Mouse (Mus musculus) testis, postnatal 14 days (tissue): ENCODE measurements around the gene Slc13a2.

Experiments used
- DNase-seq: peaks from one replicate; pipeline ENCODE4 v3.0.0; 2021; ENCODE audit warnings: low spot score

The Slc13a2 gene

DNA sequence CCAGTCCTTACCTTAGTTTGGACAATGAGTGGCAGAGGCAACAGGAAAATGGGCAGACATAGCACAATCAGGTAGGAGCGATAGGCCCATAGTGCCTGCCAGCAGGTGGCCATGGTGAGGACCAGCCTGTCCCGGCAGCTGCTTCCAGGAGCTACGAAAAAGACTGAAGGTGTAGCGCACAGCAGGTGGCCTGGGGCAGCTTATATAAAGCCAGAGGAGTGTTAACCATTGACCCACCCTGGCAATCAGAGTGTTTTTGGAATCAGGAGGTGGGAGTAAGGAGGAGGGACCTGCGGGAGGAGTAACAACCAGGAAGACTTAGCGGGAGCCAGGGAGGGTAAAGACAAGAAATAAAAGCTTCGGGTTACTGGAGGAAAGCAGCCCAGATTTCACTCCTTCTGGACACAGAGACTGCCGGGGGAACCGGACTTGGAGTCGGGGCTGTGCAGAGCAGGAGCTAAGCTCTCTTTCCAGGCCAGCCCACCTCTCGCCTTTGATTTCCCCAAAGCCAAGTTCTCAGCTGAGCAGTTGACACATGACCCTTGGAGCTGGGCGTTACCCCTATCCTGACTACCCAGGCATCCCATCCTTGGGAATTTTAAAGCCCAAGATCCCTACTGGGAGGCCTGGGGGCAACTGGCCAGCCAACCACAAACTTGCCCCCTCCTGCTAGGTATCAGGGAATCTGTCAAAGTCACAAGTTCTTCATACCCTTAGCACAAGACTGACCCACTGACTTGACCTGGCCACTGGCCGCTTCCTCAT lies at the start of gene Slc13a2:
TSS of gene Slc13a2 (minus strand) at position 163 of the 765 bp plus-strand sequence.
- DNase-seq, result no peak

- no peak for DNase-seq
These were observed 49.5 kb upstream of the Slc13a2 start for GRCm38 (mm10) chr11:78471326-78472103.

DNA sequence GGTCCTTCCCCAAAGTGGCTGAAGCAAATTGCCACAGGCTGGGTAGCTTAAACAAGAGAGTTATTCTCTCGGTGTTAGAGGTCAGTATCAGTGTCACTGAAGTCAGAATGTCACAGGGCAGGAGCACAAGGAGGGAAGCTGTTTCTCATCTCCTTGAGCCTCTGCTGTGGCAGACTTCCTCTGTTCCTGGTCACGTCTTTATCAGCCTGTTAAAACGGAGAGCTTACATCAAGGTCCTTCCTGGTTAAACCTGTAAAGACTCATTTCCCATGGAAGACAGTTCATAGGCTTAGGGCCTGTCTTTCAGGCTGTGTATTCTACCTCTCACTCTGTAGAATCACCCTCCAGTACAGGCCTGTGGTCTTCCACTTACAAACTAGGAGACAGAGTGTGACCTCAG lies 45.9 kb upstream of the Slc13a2 start:
- DNase-seq, result no peak

- no peak for DNase-seq
These were observed 45.5 kb upstream of the Slc13a2 start for GRCm38 (mm10) chr11:78467515-78467914.

GRCm38 (mm10) chr11:78466242-78466912 lies 44.4 kb upstream of the Slc13a2 start:
- DNase-seq, result no peak

DNA sequence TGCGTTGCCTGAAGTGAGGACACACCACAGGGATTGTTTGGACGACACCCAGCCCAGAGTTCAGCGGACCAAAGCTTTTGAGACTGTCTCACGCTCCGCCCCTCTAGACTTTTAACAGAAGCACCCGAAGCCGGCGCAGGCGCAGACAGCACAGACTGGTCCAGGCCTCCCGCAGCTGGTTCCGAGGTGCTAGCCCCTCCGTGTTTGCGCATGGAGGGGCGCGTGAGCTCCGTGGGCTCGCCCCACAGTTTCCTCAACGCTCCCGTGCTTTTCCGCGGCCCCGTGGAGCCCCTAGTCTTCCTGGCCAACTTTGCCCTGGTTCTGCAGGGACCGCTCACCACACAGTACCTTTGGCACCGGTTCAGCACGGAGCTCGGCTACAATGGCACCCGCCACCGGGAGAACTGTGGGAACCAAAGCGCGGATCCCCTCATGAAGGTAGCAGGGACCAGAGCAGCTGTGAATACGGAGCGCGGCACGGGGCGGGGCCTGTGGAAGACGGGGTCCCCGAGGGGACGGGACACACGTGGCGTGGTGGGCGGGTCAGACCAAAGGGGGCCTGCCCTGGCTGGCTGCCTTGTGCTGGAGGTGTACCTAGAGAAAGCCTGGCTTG lies 43.7 kb upstream of the Slc13a2 start, which contains the start of gene Slc46a1:
TSS of gene Slc46a1 (plus strand) at position 130 of the 613 bp plus-strand sequence.
- peak; percentile 89 for DNase-seq

DNA sequence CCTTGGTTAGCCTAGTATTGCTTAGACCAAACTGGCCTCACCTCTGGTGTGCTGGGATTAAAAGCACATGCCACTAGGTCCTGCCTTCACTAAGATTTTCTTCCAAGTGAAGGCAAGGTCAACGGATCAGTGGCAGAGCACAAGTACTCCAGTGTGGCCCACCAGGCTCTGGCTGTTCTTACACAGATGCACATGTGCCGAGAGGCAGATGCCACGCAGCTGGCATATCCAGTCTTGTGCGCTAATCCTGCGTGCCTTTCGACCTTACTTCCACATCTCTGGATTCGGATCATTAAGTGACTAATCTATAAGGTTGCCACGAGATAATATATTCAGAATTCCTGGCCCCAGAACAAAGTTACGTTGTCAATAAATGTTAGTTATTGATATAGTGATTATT lies 43.1 kb upstream of the Slc13a2 start:
- no peak for DNase-seq

DNA sequence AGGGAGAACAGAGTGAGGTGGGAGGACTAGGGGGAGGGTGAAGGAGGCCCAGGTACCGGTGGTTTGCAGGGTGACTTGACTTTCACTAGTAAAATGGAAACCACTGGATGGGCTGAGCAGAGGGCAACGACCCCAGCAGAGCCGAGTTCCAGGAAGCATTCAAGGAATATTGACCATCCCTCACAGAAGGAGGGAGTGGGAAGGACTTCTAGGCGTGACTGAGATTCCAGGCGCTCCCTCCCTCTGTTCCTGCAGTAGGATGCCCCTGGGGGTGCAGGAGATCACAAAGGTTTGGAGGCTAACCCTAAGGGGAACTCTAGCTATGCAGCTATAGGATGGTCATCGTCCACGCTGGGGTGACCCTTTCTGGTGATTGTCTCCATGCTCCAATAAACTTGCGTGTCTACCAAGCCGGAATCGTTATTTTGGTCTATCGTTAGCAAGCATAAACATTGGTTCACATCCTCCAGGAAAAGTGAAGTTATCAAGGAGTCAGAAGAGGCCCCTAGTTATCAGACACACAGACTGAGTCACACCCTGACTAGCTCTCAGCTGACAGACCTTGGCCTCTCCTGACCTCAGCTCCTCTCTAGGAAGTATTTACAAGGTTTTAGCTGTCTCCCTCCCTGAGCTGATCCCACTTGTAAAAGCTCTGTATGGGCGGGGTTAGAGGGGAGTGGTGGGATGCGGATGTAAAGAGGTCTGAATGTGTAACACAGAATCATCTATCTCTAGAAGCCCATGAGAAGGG lies 41.4 kb upstream of the Slc13a2 start:
- DNase-seq, result no peak

DNA sequence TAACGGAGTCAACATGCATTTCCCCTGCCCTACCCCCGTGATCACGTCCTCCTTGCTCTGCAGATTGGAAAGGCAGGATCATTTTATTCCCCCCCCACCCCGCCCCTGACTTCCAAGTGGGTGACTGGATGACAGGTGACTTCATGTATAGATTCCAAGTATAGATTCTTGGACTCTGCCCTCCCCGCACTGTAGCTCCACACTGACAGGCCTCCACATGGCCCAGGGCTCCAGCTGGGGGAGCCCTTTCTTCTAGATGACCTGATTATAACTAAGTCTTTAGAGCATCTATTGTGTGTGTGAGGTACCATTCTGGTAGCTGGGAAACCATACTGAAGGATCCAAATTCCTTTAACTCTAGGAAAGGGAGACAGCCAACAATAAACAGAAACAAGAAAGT lies 40.7 kb upstream of the Slc13a2 start:
- DNase-seq, result no peak

DNA sequence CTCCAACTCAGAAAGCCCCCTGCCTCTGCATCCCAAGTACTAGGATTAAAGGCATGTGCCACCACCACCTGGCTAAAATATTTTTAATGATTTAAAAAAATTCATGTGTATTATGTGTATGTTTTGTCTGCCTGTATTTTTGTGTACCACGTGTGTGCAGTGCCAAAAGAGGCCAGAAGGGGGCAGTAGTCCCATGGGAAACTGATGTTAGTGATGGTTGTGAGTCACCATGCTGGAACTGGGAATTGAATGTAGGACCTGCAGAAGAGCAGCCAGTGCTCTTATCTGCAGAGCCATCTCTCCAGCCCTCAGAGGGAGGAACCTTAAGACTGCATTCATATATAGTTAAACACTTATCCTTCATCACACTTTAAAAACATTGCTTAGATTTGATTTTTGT lies 39.9 kb upstream of the Slc13a2 start:
- DNase-seq, result no peak

DNA sequence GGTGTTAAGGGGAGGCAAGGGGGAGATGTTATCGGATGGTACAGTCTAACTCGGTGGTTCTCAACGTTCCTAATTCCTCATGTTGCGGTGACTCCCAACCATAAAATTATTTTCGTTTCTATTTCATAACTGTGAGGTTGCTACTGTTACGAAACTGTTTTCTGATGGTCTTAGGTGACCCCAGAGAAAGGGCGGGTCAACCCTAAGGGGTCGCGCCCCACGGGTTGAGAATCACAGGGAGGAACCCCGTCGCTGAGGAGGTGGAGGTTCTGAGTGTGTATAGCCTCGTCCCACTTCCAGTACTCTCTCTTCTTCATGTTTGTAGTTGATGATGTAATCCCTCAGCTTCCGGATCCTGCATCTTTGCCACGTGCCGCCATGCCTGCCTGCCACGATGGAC lies 36.7 kb upstream of the Slc13a2 start:
- no peak for DNase-seq

DNA sequence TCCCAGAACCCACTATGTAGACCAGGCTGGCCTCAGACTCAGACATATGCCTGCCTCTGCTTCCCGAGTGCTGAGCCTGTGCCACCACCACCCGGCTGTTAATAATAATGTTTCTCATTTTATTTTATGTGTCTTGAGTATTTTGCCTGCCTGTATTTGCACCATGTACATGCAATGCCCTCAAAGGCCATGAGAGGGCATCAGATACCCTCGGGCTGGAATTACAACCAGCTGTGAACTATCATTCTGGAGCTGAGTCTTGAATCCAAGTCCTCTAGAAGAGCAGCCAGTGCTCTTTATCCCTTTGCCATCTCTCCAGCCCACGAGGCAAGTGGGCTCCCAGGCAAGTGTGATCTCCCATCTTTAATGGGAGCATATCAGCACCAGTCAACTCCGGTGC lies 33.3 kb upstream of the Slc13a2 start:
- no peak for DNase-seq

DNA sequence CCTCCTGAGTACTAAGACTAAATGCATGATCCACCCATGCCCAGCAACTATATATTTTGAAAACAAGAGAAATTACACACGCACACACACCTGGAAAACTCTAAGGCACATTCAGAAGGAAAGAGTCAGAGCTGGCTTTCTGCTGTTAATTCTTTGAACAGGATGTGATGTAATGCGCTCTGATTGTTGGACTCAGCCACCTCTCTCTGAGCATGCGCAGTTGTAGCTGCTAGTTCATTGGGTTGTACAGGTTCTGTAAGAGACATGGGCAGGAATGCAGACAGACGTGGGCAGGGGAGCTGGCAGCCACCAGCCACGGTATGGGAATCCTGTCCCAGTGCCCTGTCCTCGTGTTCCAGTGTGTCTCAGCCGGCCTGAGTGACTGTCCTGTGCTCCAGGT lies 32.3 kb upstream of the Slc13a2 start:
- no peak for DNase-seq

GRCm38 (mm10) chr11:78453675-78454074 lies 31.7 kb upstream of the Slc13a2 start:
- no peak for DNase-seq

DNA sequence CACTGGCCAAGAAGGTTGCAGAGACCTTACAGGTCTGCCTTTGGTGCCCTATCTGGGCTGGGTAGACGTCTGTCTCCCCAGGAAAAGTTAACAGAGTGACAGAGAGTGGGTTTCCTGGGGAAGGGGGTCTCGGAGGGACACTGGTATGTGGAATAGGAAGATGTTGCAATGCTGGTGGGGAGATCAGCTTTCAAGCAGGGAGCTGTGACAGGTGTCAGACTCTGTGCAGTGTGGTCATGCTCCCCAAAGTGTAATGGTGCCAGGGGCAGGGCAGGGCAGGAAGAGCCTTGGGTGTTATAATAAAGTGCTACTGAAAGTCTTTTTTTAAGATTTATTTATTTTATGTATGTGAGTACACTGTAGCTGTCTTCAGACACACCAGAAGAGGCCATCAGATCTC lies 28.3 kb upstream of the Slc13a2 start:
- no peak for DNase-seq

GRCm38 (mm10) chr11:78448242-78448641 lies 26.2 kb upstream of the Slc13a2 start:
- DNase-seq, result no peak

DNA sequence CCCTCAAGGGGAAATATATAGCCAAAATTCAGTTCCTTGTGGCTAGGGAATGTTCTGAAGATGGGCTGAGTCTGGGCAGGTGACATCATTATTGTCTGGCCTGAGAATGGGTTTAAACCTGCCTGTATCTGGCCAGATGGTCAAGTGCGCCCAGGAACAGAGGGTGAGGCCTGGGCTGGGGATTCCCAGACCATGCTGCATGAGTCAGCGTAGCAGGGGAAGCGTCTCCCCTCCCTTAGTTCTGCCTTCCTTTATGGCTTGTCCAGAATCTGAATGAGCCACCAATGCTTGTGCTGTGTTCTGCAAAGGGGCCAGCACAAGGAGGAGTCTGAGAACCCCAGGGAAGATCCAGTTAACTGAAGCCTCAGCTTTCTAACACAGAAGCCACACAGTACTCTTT lies 25.2 kb upstream of the Slc13a2 start:
- DNase-seq, result no peak

- DNase-seq, result no peak
These were observed 21.1 kb upstream of the Slc13a2 start for GRCm38 (mm10) chr11:78443115-78443514.

DNA sequence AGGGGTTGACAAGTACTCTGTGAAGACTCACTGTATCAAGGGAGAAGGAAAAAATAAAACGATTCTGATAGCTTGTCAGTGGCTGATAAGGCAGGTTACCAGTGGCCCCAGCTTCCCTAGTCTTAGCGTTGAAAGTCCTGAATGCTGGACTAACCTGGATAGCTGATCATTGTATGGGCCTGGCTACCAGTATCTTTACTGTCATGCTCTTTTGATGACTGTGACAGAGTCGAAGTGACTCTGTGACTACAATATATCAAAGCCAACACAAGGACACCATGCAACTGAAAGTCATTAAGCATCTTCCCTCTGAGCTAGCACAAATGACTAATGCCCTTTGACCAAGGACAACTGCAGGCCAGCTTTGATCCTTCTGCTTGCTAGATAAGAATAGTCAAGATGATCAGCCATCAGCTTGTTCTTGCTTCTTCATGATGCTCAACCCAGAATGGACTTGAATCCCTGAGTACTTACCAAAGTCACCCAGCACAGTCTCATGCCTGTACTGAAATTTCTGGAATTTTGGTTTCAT lies 16.4 kb upstream of the Slc13a2 start:
- no peak for DNase-seq

GRCm38 (mm10) chr11:78437182-78437581 lies 15.2 kb upstream of the Slc13a2 start:
- DNase-seq, result no peak

GRCm38 (mm10) chr11:78435776-78436349 lies 13.8 kb upstream of the Slc13a2 start:
- DNase-seq, result peak; percentile 78
